Mouse (Mus musculus): ENCODE measurements around the gene Gm12845.
"Not testable (repeated sequence)": the region's sequence is repeated elsewhere in the genome, so short reads cannot be mapped to it uniquely, and the experiment has no call there.

The Gm12845 gene

GRCm38 (mm10) chr4:117724112-117724511 is at the start of gene Gm12845:
Gene Gm12845 (plus strand): TSS chr4:117724412.
- no peak for DNase-seq (ENCODE audit: low read depth, low spot score)

- DNase-seq (ENCODE audit: low read depth, low spot score), result peak; percentile 86
Measured at GRCm38 (mm10) chr4:117676903-117677302, 47.3 kb upstream of the Gm12845 start.

GRCm38 (mm10) chr4:117680963-117681362 is 43.2 kb upstream of the Gm12845 start:
- DNase-seq (ENCODE audit: low read depth, low spot score), result no peak

- peak; percentile 92 for DNase-seq (ENCODE audit: low read depth, low spot score)
Measured at GRCm38 (mm10) chr4:117681931-117682461, 42.2 kb upstream of the Gm12845 start, which contains the start of gene Dmap1. Gene Dmap1 (minus strand): TSS chr4:117682273.

GRCm38 (mm10) chr4:117682463-117682862 is 41.7 kb upstream of the Gm12845 start:
- DNase-seq (ENCODE audit: low read depth, low spot score), result no peak

- no peak for DNase-seq (ENCODE audit: low read depth, low spot score)
Measured at GRCm38 (mm10) chr4:117683048-117683768, 41.0 kb upstream of the Gm12845 start.

- no peak for DNase-seq (ENCODE audit: low read depth, low spot score)
Measured at GRCm38 (mm10) chr4:117686354-117686753, 37.9 kb upstream of the Gm12845 start.

- peak; percentile 65 for DNase-seq (ENCODE audit: low read depth, low spot score)
Measured at GRCm38 (mm10) chr4:117705361-117705760, 18.9 kb upstream of the Gm12845 start.

- DNase-seq (ENCODE audit: low read depth, low spot score), result no peak
Measured at GRCm38 (mm10) chr4:117708780-117709550, 15.2 kb upstream of the Gm12845 start.

- DNase-seq (ENCODE audit: low read depth, low spot score), result no peak
Measured at GRCm38 (mm10) chr4:117712314-117712713, 11.9 kb upstream of the Gm12845 start.

- DNase-seq (ENCODE audit: low read depth, low spot score), result no peak
Measured at GRCm38 (mm10) chr4:117713303-117714098, 10.7 kb upstream of the Gm12845 start.

GRCm38 (mm10) chr4:117731926-117732325 is 7.7 kb downstream of the Gm12845 start:
- DNase-seq (ENCODE audit: low read depth, low spot score), result no peak

- peak; percentile 74 for DNase-seq (ENCODE audit: low read depth, low spot score)
Measured at GRCm38 (mm10) chr4:117737559-117737958, 13.3 kb downstream of the Gm12845 start.

- not testable (repeated sequence) for DNase-seq (ENCODE audit: low read depth, low spot score)
Measured at GRCm38 (mm10) chr4:117752469-117752868, 28.3 kb downstream of the Gm12845 start.

GRCm38 (mm10) chr4:117760151-117760550 is 35.9 kb downstream of the Gm12845 start:
- no peak for DNase-seq (ENCODE audit: low read depth, low spot score)

GRCm38 (mm10) chr4:117765416-117765815 is 41.2 kb downstream of the Gm12845 start, which contains the start of gene Klf17:
Gene Klf17 (minus strand): TSS chr4:117765648.
- peak; percentile 79 for DNase-seq (ENCODE audit: low read depth, low spot score)

- DNase-seq (ENCODE audit: low read depth, low spot score), result peak; percentile 85
Measured at GRCm38 (mm10) chr4:117770935-117771334, 46.7 kb downstream of the Gm12845 start.

GRCm38 (mm10) chr4:117772960-117773359 is 48.7 kb downstream of the Gm12845 start:
- DNase-seq (ENCODE audit: low read depth, low spot score), result no peak

Measured in ZHBTc4 (cell line).